Mouse (Mus musculus): ENCODE measurements around the gene Gins2. TPM values are rescaled to one million over a fixed set of nuclear protein-coding genes. Genes with fewer than 3 reads are reported as not detected.

The Gins2 gene
- polyA plus RNA-seq, 1 experiment from 2014 or later = 76.5 TPM

DNA sequence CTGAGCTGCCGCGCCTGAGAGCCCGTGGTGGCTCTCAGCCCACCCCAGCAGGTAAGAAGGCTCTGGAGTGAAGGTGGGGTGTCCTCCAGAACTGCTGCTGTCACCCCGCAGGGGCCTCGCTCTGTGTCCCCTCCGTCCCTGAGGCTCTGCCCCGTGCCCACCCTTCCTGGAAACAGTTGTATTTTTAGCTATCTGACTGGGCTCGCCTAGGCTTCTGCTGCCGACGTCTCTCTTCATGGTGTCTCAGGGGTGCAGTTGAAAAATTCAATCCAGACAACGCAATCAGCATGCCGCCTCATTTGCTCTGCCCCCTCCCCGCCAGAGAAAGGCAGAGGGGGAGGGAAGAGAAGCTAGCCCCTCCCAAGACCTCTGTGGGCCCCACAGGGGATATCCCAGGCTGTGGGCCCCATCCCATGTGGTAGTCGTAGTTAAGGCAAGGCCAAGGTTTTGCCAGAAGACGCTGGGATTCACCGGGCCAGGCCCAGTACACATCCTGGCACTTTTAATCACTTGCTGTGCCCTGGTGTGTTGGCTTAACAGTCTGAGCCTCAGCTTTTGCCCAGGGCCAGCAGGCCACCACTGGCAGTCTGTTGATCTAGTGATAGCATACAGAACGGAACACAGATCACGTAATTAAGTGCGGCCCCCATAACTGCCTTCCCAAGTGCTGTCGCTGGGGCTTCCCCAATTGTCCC is 32.8 kb downstream of the Gins2 start:
- no peaks in the 10 kb centered on the region for H3K27me3 ChIP-seq (ENCODE audit: control insufficient read depth, insufficient read depth, low read length)
- H3K4me2 ChIP-seq (ENCODE audit: low read depth, low read length) = no peak overlapping the region
- H3K4me3 ChIP-seq (replicated peaks; ENCODE audit: low read length) = no peak overlapping the region
- H3K4me1 ChIP-seq (ENCODE audit: control insufficient read depth, insufficient read depth, low read length) = peaks cover 23% of the 10 kb centered on the region
- no peak overlapping the region for H3K27ac ChIP-seq (ENCODE audit: low read length)
- H3K36me3 ChIP-seq (ENCODE audit: control insufficient read depth, insufficient read depth, low read length) = 0 out of 2 replicates have a peak, but pooled peaks cover 3% of the 10 kb centered on the region
- no peak for ATAC-seq (ENCODE audit: insufficient read depth, low FRiP score)
- WGBS = 63% methylated on average over 20 of the region's 20 CpGs
- H3K9me3 ChIP-seq (replicated peaks; ENCODE audit: control insufficient read depth, low read length) = no peaks in the 10 kb centered on the region
- H3K9ac ChIP-seq (ENCODE audit: low read length) = peak overlapping the region; percentile 36; the same call in 1 of the 2 replicates

GRCm38 (mm10) chr8:120554466-120555039 is 34.6 kb downstream of the Gins2 start:
- Histone ChIP-seq H3K27me3 (ENCODE audit: control insufficient read depth, insufficient read depth, low read length) (no peaks in the 10 kb centered on the region), H3K4me1 (ENCODE audit: control insufficient read depth, insufficient read depth, low read length) (peaks cover 40% of the 10 kb centered on the region), H3K9me3 (replicated peaks; ENCODE audit: control insufficient read depth, low read length) (no peaks in the 10 kb centered on the region), H3K36me3 (ENCODE audit: control insufficient read depth, insufficient read depth, low read length) (0 out of 2 replicates have a peak, but pooled peaks cover 3% of the 10 kb centered on the region), H3K9ac (ENCODE audit: low read length) (no peak overlapping the region), H3K4me2 (ENCODE audit: low read depth, low read length) (no peak overlapping the region), H3K27ac (ENCODE audit: low read length) (no peak overlapping the region), H3K4me3 (replicated peaks; ENCODE audit: low read length) (no peak overlapping the region)
- WGBS = 92% methylated on average over 18 of the region's 18 CpGs
- no peak for ATAC-seq (ENCODE audit: insufficient read depth, low FRiP score)

GRCm38 (mm10) chr8:120553441-120554123 is 35.5 kb downstream of the Gins2 start:
- 87% methylated on average over 24 of the region's 24 CpGs for WGBS
- Histone ChIP-seq H3K27me3 (ENCODE audit: control insufficient read depth, insufficient read depth, low read length) (no peaks in the 10 kb centered on the region), H3K9ac (ENCODE audit: low read length) (no peak overlapping the region), H3K9me3 (replicated peaks; ENCODE audit: control insufficient read depth, low read length) (no peaks in the 10 kb centered on the region), H3K36me3 (ENCODE audit: control insufficient read depth, insufficient read depth, low read length) (0 out of 2 replicates have a peak, but pooled peaks cover 3% of the 10 kb centered on the region), H3K27ac (ENCODE audit: low read length) (no peak overlapping the region), H3K4me3 (replicated peaks; ENCODE audit: low read length) (no peak overlapping the region), H3K4me1 (ENCODE audit: control insufficient read depth, insufficient read depth, low read length) (peaks cover 48% of the 10 kb centered on the region), H3K4me2 (ENCODE audit: low read depth, low read length) (no peak overlapping the region)
- ATAC-seq (ENCODE audit: insufficient read depth, low FRiP score) = no peak

- peaks cover 56% of the 10 kb centered on the region for H3K4me1 ChIP-seq (ENCODE audit: control insufficient read depth, insufficient read depth, low read length)
- H3K36me3 ChIP-seq (ENCODE audit: control insufficient read depth, insufficient read depth, low read length) = 0 out of 2 replicates have a peak, but pooled peaks cover 3% of the 10 kb centered on the region
- H3K9ac ChIP-seq (ENCODE audit: low read length) = no peak overlapping the region
- H3K9me3 ChIP-seq (replicated peaks; ENCODE audit: control insufficient read depth, low read length) = no peaks in the 10 kb centered on the region
- H3K4me2 ChIP-seq (ENCODE audit: low read depth, low read length) = no peak overlapping the region
- no peaks in the 10 kb centered on the region for H3K27me3 ChIP-seq (ENCODE audit: control insufficient read depth, insufficient read depth, low read length)
- no peak overlapping the region for H3K27ac ChIP-seq (ENCODE audit: low read length)
- no peak for ATAC-seq (ENCODE audit: insufficient read depth, low FRiP score)
- H3K4me3 ChIP-seq (replicated peaks; ENCODE audit: low read length) = no peak overlapping the region
- 84% methylated on average over 11 of the region's 11 CpGs for WGBS
Measured at GRCm38 (mm10) chr8:120552509-120552908, 36.6 kb downstream of the Gins2 start.

- H3K4me1 ChIP-seq (ENCODE audit: control insufficient read depth, insufficient read depth, low read length) = peaks cover 56% of the 10 kb centered on the region
- WGBS = 87% methylated on average over 3 of the region's 3 CpGs
Measured at GRCm38 (mm10) chr8:120551677-120551980, 37.5 kb downstream of the Gins2 start.

DNA sequence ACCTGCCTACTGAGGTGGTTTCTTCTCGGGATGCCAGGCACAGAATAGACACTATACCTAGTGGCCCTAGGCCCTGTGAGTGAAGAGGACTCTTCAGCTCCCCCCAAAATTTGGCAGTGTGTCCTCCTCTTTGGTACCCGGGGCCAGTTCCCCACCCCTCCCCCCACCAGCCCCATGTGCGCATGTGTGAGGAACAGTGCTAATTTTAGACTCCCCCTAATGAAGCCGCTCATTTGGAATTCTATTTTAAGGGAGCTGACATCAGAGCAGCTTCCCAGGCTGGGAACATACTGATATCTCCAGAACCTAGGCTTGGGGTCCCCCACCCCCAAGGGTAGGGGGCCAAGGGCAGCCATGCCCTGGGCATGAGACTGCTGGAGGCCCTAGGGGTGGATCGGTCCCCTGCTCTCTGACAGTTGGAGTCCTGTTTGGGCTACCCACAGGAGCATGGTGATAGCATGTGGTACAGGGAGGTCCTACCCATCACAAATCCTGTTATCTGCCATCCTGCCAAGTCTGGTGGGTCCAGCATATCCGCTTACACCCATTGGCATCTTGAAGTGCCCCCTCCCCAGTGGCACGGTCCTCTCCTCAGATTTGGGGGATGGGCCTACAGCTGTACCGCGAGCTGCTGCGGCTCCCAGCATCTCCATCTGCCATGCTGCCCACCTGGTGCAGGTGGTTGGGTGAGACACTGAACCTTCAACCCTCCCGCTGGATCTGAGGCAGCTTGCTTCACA is 38.0 kb downstream of the Gins2 start:
- Histone ChIP-seq H3K9ac (ENCODE audit: low read length) (no peak overlapping the region), H3K9me3 (replicated peaks; ENCODE audit: control insufficient read depth, low read length) (no peaks in the 10 kb centered on the region), H3K4me1 (ENCODE audit: control insufficient read depth, insufficient read depth, low read length) (peaks cover 56% of the 10 kb centered on the region), H3K4me2 (ENCODE audit: low read depth, low read length) (no peak overlapping the region), H3K27me3 (ENCODE audit: control insufficient read depth, insufficient read depth, low read length) (no peaks in the 10 kb centered on the region), H3K4me3 (replicated peaks; ENCODE audit: low read length) (no peak overlapping the region), H3K27ac (ENCODE audit: low read length) (no peak overlapping the region), H3K36me3 (ENCODE audit: control insufficient read depth, insufficient read depth, low read length) (0 out of 2 replicates have a peak, but pooled peaks cover 3% of the 10 kb centered on the region)
- ATAC-seq (ENCODE audit: insufficient read depth, low FRiP score) = no peak
- WGBS = 75% methylated on average over 11 of the region's 11 CpGs

More at GRCm38 (mm10) chr8:120551677-120551980, 37.5 kb downstream of the Gins2 start:
- no peak overlapping the region for H3K4me3 ChIP-seq (replicated peaks; ENCODE audit: low read length)
- no peak overlapping the region for H3K27ac ChIP-seq (ENCODE audit: low read length)
- H3K9me3 ChIP-seq (replicated peaks; ENCODE audit: control insufficient read depth, low read length) = no peaks in the 10 kb centered on the region
- H3K4me2 ChIP-seq (ENCODE audit: low read depth, low read length) = no peak overlapping the region
- no peak overlapping the region for H3K9ac ChIP-seq (ENCODE audit: low read length)
- ATAC-seq (ENCODE audit: insufficient read depth, low FRiP score) = no peak
- no peaks in the 10 kb centered on the region for H3K27me3 ChIP-seq (ENCODE audit: control insufficient read depth, insufficient read depth, low read length)
- 0 out of 2 replicates have a peak, but pooled peaks cover 3% of the 10 kb centered on the region for H3K36me3 ChIP-seq (ENCODE audit: control insufficient read depth, insufficient read depth, low read length)

- 46% methylated on average over 12 of the region's 12 CpGs for WGBS
- Histone ChIP-seq H3K9me3 (replicated peaks; ENCODE audit: control insufficient read depth, low read length) (no peaks in the 10 kb centered on the region), H3K27me3 (ENCODE audit: control insufficient read depth, insufficient read depth, low read length) (no peaks in the 10 kb centered on the region), H3K4me1 (ENCODE audit: control insufficient read depth, insufficient read depth, low read length) (peaks cover 56% of the 10 kb centered on the region), H3K27ac (ENCODE audit: low read length) (peak overlapping the region; percentile 49), H3K4me2 (ENCODE audit: low read depth, low read length) (no peak overlapping the region), H3K9ac (ENCODE audit: low read length) (no peak overlapping the region), H3K4me3 (replicated peaks; ENCODE audit: low read length) (no peak overlapping the region), H3K36me3 (ENCODE audit: control insufficient read depth, insufficient read depth, low read length) (0 out of 2 replicates have a peak, but pooled peaks cover 3% of the 10 kb centered on the region)
- no peak for ATAC-seq (ENCODE audit: insufficient read depth, low FRiP score)
Measured at GRCm38 (mm10) chr8:120550430-120550829, 38.7 kb downstream of the Gins2 start.

DNA sequence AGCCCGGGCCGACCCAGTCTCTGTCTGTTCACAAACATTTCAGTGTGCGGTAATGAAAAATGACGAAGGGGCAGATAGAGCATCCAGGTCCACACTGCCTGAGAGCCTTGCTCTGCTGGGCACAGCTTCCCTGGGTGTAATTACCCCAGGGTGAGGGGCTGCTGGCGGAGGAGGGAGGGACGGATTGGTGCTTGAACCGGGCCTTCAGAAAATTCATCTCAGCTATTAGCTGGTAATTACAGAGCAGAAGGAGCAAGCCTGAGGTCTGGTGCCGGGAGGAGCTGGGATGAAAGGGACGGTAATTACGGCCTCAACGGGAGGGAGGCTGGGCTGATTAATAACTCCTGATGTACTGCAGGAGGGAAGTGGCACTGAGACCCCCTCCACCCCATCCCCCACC is 39.2 kb downstream of the Gins2 start:
- 38% methylated on average over 11 of the region's 11 CpGs for WGBS
- Histone ChIP-seq H3K4me3 (replicated peaks; ENCODE audit: low read length) (no peak overlapping the region), H3K27ac (ENCODE audit: low read length) (peak overlapping the region; percentile 49; the same call in 1 of the 2 replicates), H3K36me3 (ENCODE audit: control insufficient read depth, insufficient read depth, low read length) (0 out of 2 replicates have a peak, but pooled peaks cover 3% of the 10 kb centered on the region), H3K9ac (ENCODE audit: low read length) (0 out of 2 replicates have a peak overlapping the region, but pooled peaks have one; percentile 46), H3K4me2 (ENCODE audit: low read depth, low read length) (peak overlapping the region; percentile 6; the same call in 1 of the 2 replicates), H3K4me1 (ENCODE audit: control insufficient read depth, insufficient read depth, low read length) (peaks cover 58% of the 10 kb centered on the region), H3K27me3 (ENCODE audit: control insufficient read depth, insufficient read depth, low read length) (no peaks in the 10 kb centered on the region), H3K9me3 (replicated peaks; ENCODE audit: control insufficient read depth, low read length) (no peaks in the 10 kb centered on the region)
- peak; percentile 29; the same call in 1 of the 2 replicates for ATAC-seq (ENCODE audit: insufficient read depth, low FRiP score)
